Mouse (Mus musculus) heart, adult 8-10 months (tissue): ENCODE data around the gene Gm45062. TPM values are rescaled to one million over a fixed set of nuclear protein-coding genes. Genes with fewer than 3 reads are reported as not detected.

Experiments
- DNase-seq: peaks from one replicate; pipeline ENCODE4 v3.0.0; 2022; ENCODE audit warnings: low spot score
- total RNA-seq, 4 experiments: library from RNA; stranded (reverse); gene quantifications; 2 replicates each; pipeline ENCODE4 v1.2.4; 2022

The Gm45062 gene
- total RNA-seq, 4 experiments from 2014 or later = 0.41 TPM; not detected in 3

DNA sequence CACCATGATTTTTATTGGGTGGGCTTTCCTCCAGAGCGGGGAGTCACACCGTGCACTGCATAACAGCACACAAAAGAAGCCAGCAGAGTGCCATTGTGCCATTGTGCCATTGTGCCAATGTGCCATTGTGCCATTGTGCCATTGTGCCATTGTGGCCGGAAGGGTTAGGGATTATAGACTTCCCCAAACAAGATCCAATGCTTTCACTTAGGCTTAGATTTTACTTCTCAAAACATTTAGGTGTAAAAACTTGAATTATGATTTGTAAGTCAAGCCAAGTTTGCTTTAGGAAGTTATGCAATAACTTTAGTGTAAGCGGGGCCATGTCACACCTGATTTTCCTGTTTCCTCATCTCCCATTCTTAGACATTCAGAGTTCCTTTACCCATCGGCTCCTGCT is 156.6 kb downstream of the Gm45062 start:
- no peak for DNase-seq

DNA sequence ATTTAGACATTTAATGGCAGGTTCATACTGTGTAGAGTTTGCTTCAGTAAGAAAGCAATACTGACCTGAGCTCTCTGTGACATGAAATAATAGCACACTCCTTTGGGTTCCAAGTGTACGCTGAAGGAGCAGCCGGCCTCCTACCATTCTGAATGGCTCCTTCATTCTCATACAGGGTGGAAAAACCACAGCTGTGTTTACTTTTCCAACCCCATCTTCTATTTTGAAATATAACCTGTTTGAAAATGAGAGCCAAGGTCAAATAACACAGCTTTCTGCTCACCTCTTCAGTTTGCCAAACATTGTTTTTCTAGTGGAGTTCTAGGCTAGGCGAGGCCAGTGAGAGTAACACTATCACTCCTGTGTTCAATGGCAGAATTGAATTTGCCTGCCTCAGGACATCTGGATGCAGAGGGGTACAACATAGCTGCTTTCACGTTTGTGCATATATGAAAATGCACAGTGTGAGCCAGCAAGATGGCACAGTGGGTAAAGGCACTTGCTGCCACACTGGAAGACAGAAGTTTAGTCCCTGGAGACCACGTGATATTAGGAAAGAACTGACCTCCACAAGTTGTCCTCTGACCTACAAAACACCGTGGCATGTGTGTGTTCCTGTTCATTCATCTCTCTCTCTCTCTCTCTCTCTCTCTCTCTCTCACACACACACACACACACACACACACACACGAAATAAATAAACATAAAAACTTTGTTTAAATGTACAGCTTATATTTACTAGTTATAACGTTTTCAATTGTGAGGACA is 157.7 kb downstream of the Gm45062 start:
- no peak for DNase-seq

DNA sequence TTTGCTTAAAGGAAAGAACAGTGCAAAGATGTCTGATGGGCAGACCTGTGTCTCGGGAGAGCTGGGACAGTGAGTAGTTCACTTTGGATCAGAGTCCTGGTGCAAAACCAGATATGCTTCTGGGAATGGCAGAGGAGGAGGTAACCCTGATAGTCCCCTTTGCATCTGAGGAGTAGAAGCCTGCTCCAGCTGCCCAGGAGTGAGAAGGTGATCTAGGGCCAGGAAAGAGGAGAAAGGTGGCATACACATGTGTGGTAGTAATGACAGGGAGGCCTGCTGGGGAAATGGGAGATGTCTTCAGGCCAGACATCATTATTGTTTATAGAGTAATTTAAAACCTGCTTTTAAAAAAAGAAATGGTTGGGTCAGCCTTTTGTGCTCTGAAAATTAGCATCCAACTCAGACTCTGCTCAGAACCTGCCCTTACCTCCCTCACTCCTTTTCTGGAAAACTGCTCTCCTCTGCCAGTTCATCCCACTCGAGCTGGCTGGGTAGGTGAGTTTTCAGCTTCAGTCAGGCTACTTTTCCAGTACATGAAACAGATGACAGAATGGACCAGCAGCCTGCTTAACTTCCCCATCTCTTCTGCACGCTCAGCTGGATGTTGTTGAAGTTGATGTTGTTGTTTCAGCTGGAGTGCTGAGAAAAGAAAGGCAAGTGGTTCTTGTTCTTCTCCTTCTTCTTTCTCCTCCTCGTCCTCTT is 160.4 kb downstream of the Gm45062 start:
- peak; percentile 37 for DNase-seq

DNA sequence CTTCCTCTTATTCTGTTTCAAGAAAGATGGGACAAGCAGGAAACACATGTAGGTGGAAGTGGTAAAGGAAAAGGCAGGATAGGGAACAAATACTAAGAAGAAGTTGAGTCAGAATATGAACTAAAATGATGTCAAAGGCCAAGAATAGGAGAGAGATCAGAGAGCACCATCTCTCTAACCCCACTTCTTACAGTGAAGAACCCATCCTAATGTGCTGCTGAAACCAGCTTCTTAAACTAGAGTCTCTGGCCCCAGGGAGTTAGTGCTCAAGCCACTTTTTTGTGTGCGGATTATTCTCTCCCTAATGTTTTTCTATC is 160.9 kb downstream of the Gm45062 start:
- DNase-seq = no peak

DNA sequence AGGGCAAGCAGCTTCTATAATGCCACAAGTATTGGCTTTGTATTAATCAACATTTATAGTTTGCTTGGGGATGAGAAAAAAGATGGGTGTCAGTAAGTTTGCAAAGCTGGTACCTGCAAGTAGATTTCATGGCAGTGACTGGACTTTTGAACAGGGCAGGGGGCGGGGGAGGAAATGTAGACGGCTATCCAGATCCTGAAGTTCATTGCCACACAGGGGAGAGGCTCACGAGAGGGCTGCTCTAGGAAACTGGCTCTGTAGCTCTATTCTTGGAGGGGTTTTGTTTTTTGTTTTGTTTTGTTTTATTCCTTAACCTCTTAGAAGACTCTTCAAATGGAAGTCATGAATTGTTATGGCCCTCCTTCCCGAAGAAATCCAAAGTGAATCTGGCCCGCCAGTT is 162.2 kb downstream of the Gm45062 start:
- no peak for DNase-seq

DNA sequence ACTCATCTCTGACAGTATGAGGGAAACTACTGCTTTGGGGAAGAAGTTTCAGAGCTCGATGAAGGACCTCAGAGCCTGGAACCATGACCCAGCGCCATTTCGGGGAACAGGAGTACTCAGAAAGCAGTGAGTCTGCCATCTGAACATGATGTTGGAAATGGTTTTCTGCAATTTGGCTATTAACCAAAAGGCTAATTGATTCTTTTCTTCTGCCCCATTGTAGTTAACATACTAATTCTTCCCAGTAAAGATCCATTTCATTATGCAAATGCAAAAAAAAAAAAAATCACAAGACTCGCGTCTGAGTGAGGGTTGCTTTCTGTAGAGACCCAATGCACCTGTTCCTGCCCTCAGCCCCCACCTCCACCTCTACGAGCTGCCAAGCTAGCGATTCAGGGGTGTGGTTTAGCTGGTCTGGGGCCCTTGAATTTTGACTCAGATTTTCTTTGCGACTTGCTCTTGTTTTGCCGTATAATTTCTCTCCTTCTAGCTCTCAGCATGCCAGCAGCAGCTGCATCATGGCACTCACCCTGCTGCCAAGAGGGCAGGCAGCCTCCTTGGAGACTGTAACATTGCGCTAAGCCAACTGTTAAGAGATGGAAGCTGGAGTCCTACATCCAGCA is 162.8 kb downstream of the Gm45062 start:
- no peak for DNase-seq

DNA sequence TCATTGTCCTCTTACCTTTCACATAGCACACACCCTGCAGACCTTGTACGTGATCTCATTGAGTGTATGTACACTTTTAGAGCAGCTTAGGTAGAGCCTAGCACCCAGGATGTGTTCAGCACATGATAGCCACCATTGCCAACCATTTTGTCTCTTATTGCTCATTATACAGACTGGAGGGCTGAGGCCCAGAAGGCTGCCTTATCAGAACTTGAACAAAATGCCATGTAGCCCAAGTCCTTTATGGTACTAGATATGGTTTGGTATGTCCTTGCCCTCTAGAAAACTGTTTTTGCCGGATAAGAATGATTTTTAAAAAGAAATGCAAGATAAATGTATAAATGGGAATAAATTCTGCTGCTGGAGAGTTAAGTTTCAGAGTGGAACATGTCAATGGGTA is 163.9 kb downstream of the Gm45062 start:
- no peak for DNase-seq

DNA sequence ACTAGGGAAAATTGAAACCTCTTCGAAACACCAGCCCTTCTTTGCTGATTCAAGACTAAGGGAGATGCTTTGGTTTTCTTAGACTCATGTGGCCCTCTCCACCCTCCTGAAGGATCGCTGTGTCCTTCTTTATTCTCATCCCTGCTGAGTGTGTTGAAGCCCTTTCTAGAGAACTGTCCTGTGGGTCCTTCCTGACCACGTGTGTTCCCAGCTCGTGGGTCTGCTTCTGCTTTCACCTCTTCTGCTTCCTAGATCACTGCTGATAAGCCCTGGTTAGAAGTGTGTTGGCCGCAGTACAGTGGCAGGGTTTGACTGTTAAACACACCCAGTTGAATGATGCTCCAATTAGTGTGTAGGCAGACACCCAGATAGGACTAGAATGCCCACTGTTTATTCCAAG is 168.4 kb downstream of the Gm45062 start:
- DNase-seq = no peak

DNA sequence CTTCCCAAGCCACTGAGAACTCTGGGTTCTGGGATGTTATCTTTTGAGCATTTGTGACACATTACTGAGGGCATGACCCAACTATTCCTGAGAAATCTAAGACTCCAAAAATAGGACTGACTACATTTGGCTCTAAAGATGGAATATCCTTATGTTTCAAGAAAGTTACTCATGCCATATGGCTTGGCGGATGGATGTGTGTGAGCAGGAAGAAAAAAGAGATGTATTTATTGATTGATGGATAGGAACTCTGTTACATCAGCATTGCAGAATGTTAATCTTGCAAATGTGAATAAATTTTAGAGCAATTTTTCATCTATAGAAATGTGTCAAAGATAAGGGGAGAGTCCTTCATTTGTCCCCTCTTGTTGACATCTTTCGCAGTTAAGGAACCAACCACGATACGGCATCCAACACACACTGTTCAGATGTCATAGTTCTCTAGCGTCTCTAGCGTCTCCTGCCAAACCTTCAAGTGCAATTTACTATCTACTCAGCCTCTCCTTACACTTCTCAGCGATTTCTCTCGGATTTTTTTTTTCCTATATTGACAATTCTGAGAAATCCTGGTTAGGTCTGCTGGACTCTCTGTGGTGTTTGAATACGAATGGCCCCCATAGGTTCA is 171.5 kb downstream of the Gm45062 start:
- DNase-seq = no peak

DNA sequence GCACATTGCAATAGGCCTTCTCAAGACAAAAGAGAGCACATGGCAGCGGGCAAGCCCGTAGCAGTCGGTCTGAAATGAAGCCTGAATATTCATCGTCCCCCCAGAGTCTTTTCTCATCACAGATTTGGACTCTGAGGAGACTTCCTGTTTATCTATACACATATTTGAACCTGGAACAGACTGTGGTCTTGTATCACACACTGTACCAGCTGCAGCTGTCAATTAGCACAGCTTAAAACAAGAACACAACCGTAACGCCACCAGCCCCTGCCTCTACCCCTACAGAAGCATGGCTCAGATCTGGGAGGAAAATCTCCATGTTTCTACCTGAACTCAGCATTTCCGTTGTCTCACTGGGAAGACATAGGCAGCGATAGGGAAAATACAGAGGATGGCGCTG is 173.9 kb downstream of the Gm45062 start:
- no peak for DNase-seq

DNA sequence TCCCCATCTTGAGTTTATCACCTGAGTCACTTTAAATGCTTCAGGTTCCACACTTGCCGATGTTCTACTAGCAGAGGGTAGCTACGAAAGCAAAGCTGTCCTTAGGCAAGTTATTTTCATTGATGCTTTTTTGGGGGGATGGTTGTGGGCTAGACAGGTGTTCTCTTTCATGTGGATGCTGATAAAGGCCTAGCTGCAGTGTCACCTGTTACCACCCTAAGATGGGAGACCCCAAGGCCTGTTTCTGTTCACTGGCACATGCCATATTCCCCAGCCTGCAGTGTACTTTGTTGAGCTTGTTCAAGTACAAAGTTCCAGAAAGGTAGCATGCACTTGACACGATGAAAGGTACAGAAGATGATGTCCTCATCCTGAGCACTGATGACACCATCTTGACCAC is 178.7 kb downstream of the Gm45062 start:
- no peak for DNase-seq

DNA sequence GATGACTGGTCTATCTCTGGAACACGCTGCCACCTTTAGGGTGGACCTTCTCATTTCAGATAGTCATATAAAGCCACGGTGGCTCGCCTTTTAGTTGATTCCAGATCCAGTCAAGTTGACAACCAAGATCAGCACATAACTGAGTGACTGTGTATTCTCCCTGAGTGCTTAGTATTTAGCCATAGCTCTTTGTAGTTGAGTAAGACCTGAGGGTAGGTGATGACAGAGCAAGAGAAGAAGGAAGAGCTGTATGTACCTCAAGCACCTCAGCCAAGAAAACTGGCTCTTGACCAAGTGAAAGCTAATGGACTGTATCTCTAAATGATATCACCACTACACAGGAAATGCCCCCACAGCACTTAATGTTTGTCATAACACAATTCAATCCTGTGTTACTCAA is 182.6 kb downstream of the Gm45062 start:
- DNase-seq = no peak

DNA sequence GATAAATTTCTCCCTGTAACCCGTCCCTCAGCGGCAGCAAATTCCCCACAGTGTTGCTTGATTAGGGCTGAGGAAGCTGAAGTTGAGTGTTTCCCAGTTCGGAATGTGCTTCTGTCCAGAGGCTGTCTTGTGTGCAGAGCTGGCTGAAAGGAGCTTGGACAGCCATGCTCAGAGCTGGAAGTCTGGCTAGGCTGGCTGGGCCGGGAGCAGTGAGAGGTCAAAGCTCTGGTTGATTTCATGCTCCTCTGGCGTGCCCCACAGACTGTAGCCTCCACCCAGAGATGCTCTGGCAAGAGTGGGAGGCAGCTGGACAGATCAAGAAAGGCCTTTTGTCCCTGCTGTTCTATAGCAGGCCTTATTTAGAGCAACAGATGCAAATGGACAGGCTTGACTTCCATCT is 187.5 kb downstream of the Gm45062 start:
- DNase-seq = peak; percentile 40

DNA sequence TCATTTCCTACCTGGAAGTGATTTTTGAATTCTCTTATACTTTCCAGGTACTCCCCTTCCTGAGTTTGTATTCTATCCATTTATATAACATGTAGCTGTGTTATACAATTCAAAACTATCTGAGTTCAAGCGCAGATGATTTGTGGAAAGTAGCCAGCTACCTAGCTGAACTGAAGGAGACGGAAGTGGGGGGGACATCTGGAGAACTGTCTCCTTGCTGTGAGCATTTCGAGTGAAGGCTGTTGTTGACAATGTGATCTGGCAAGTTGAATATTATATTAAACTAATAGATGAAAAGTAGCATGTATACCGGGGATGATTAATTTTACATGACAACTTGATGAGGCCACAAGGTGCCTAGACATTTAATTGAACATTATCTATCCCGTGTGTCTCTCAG is 196.3 kb downstream of the Gm45062 start:
- no peak for DNase-seq

DNA sequence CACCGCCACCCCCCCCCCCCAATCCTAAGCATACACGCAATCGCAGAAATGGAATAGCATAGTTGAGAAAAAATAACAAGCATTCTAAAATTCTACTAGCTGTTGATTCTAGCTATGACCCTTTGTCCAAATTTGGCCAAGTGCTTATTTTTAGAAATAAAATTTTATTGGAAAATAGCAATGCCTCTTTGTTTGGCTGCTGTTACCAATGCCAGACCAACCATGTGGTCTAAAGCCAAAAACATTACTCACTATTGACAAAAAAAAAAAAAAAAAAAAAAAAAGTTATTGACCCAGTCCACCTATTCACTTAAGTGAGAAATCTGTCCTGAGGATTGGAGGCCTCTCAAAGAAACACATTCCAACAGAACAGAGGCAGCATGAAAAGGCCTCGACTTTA is 199.3 kb downstream of the Gm45062 start:
- DNase-seq = no peak

DNA sequence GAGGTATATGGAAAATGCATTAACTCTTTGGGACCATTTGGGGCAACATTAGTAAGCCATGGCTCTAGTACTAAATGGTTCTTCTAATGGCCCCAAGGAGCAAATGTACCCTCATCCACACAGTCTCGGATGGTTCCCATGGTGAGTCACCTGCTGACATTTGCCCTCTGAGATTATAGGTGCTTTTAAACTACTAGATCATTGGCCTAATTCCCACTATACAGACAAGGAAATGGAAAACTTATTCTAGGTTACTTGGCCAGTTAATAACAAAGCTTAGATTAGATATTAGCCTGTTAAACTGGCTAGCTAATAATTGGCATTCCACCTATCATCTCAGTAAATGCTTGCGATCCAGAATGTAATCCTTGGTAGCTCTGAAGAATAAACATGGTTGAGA is 203.2 kb downstream of the Gm45062 start:
- DNase-seq = no peak

DNA sequence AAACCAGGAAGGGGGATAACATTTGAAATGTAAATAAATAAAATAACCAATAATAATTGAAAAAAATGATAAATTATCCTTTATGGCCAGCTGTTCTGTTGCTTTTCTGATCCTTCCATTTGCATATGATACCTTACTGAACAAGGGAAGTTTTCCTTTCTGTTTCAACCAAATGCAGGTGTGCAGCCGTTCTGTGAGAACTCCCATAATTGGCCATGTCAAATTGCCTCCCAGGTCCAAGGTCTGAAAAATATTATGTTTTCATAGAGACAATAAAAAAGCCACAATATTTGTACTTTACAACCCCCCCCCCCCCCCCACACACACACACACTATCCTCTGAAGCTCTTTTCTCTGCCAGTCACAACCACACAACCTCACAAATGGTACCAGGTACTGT is 206.1 kb downstream of the Gm45062 start:
- no peak for DNase-seq

DNA sequence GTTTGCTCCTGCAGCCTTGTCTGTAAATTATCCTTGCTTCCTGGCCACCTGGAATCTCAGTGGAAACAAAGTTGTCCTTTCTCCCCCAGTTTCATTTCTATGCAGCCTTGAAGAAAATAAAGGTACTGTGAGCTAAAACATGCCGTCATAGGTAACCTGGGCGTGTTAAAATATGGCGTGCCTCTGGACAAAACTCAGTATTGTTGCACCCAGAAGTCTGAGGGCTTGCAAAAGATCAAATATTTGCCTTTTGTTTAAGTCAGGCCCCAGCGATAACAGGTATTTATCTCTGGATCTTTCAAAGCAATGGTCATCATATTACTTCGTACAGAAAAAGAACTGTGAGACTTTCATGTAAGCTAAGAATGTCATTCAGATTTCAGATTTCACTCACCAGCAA is 206.7 kb downstream of the Gm45062 start:
- DNase-seq = no peak

DNA sequence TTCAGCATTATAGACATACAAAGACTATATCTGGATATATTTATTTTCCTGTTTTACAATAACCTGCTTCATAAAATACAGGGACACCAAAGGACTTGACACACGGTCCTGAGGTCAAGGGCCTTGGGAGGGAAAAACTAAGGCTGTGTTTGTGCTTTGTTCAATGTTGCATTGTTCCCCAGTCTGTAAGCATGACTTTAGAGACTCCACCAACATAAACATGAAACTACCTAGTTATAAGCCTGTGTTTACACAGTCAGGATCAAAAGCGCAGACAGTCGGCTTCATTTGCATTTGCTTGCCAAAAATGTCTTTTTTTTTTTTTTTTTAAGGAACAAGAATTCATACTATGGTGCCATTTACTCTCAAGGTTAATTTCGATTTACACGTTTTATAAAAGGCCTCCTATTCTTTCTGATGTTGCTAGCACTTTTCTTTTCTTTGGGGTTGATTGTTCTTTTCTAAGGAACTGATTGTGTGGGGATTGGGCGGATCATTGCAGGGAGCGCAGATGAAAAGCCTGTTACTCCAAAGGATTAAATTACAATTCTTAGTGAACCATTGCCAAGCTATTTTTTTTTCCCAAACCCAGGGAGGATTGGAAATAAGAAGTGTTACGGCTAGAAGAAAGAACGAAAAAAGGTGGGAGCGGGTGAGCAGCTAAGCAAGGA is 208.6 kb downstream of the Gm45062 start:
- DNase-seq = no peak

DNA sequence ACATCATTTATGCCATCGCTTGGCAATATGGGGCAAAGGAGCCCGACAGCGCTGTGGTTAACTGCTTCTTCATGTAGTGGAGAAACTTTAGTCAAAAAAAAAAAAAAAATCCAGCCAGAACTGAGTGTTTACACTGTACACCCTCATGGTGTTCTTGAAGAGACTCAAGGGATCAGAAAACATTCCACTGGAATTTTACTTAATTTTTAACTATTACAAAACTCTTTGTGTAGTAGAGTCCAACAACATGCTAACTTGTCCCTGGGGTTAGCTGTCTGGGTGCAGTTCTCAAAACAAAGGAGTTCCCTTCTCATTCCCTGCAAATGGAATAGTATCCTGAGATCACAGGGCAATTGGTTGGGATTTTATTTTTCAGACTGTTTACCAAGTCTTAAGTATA is 210.7 kb downstream of the Gm45062 start:
- no peak for DNase-seq

DNA sequence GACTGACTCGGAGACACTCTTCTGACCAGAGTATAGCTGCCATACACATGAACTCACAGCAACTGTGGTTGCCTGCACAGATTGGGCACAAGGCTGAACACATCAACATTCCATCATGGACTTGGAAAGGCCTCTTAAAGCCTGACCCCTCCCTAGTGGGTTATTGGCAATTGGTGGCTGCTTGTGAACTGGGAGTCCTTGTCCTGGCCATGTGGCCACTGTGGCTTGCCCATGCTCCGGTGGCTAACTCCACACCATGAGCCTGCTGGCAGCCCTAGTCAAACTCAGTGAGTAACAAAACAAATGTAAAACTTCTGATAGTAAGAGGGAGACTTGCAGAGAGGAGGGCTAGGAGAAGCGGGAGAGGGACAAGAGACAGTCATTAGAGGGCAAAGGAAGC is 212.9 kb downstream of the Gm45062 start:
- no peak for DNase-seq

DNA sequence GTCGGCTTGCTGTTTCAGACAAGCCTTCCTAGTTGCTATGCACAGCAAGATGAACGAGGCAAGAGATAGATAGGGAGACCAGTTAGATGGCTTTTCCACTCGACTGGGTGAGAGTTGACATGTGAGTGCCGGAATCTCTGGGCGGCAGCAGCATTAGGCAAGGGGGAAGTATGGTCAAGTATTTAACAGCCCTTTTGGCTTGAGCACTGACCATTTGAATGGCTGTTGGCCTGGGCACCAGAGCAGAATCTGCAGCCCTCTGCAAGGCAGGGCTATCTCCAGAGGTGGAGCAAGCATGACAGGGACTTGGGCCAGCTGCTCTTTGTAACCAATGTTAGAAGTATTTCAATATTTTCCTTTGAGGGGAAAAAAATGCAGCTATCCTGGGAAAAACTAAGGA is 213.7 kb downstream of the Gm45062 start:
- peak; percentile 48 for DNase-seq
